Mouse (Mus musculus) spleen, adult 10 weeks (tissue): Measurements from ENCODE around the gene Adgrf3. TPM values are rescaled to one million over a fixed set of nuclear protein-coding genes. Genes with fewer than 3 reads are reported as not detected.

ENCODE experiments used
- polyA plus RNA-seq: library from polyadenylated mRNA; stranded (reverse); fragments of 350-450 nt; fragmentation: Illumina TruSeq; extraction: RNeasy Lipid Tissue Mini Kit (QIAGEN cat#74804); gene quantifications from one replicate; pipeline ENCODE4 v1.2.3, GENCODE M21; 2015; ENCODE audit warnings: low replicate concordance; ENCODE audit not compliant: insufficient read depth

Gene Adgrf3
- polyA plus RNA-seq: 0.39 TPM

GRCm38 (mm10) chr5:30205493-30205892 lies at the start of gene Adgrf3:
Gene Adgrf3, minus strand, starts transcription at chr5:30205722.

GRCm38 (mm10) chr5:30232271-30232971 lies 26.9 kb upstream of the Adgrf3 start, which contains the start of gene Selenoi:
Gene Selenoi, plus strand, starts transcription at chr5:30232581.

GRCm38 (mm10) chr5:30154474-30155394 lies 50.8 kb downstream of the Adgrf3 start, which contains the start of the genes Hadha and Hadhb:
Gene Hadha, minus strand, starts transcription at chr5:30155162.
Gene Hadhb, plus strand, starts transcription at chr5:30155248.

Other genes starting within 250 kb of the Adgrf3 start
- 1.1 TPM for gene Il6, start 192.6 kb downstream of the Adgrf3 start, polyA plus RNA-seq
- 28.2 TPM for gene Tyms, start 132.1 kb downstream of the Adgrf3 start, polyA plus RNA-seq
- not detected for gene Garem2, start 100.6 kb downstream of the Adgrf3 start, polyA plus RNA-seq
- not detected for gene 3110082J24Rik, start 99.6 kb downstream of the Adgrf3 start, polyA plus RNA-seq
- gene Hadha, start 50.6 kb downstream of the Adgrf3 start, polyA plus RNA-seq: 119 TPM
- gene Hadhb, start 50.5 kb downstream of the Adgrf3 start, polyA plus RNA-seq: 115 TPM
- gene Selenoi, start 26.9 kb upstream of the Adgrf3 start, polyA plus RNA-seq: 19.7 TPM
- 4.0 TPM for gene Drc1, start 75.7 kb upstream of the Adgrf3 start, polyA plus RNA-seq